Mouse (Mus musculus) CH12.LX (cell line): ENCODE measurements around the gene Adamts20. TPM values are rescaled to one million over a fixed set of nuclear protein-coding genes. Genes with fewer than 3 reads are reported as not detected.

Experiments used
- DNase-seq: peaks from one replicate; pipeline ENCODE4 v3.0.0-alpha.2; 2013; ENCODE audit errors: extremely low read depth
- H3K27ac ChIP-seq: 2 replicates; pipeline ENCODE4 v1.5.1; 2012; ENCODE audit warnings: low read depth, mild to moderate bottlenecking, control low read depth, moderate library complexity; ENCODE audit not compliant: insufficient read depth
- H3K27me3 ChIP-seq: replicated peaks from 2 replicates; pipeline ENCODE3; 2012; ENCODE audit warnings: inconsistent platforms
- H3K36me3 ChIP-seq, 2 experiments: replicated peaks in 1 of 2; 2 replicates each; pipeline versions ENCODE3 to v1.6.1; 2012; ENCODE audit warnings: inconsistent platforms in 1 of 2, low read length in 1 of 2, mild to moderate bottlenecking in 1 of 2, mixed read lengths in 1 of 2, moderate library complexity in 1 of 2; ENCODE audit not compliant: control insufficient read depth in 1 of 2, insufficient read depth in 1 of 2
- H3K4me1 ChIP-seq, 2 experiments: 2 replicates each; pipeline ENCODE4 v1.6.1; 2012; ENCODE audit warnings: inconsistent platforms in 1 of 2, moderate library complexity in 1 of 2; ENCODE audit not compliant: insufficient read depth in 2 of 2, control insufficient read depth in 1 of 2
- H3K4me2 ChIP-seq: 2 replicates; pipeline ENCODE4 v1.6.1; 2012; ENCODE audit warnings: low read depth, mild to moderate bottlenecking, control low read depth; ENCODE audit not compliant: poor library complexity, insufficient read depth, severe bottlenecking
- H3K4me3 ChIP-seq, 3 experiments: fragments of 150-350 bp in 1 of 3; sonication (generic) in 1 of 3; replicated peaks in 1 of 3; 2 replicates each; pipeline versions ENCODE3 to v1.5.1; 2011 to 2012; ENCODE audit warnings: low read depth in 2 of 3, low read length in 2 of 3, mild to moderate bottlenecking in 2 of 3, moderate library complexity in 2 of 3, control low read depth in 1 of 3, improper control_type of control experiment in 1 of 3, inconsistent platforms in 1 of 3, mixed read lengths in 1 of 3; ENCODE audit not compliant: poor library complexity in 1 of 3
- H3K79me2 ChIP-seq: replicated peaks from 2 replicates; pipeline ENCODE4 v1.6.1; 2012; ENCODE audit warnings: mild to moderate bottlenecking, moderate library complexity; ENCODE audit not compliant: control insufficient read depth, poor library complexity, insufficient read depth, severe bottlenecking; ENCODE audit errors: extremely low read depth
- H3K9ac ChIP-seq: 2 replicates; pipeline ENCODE4 v1.6.1; 2012; ENCODE audit warnings: low read depth, mild to moderate bottlenecking, control low read depth, moderate library complexity; ENCODE audit not compliant: insufficient read depth
- H3K9me3 ChIP-seq: replicated peaks from 2 replicates; pipeline ENCODE3; 2012; ENCODE audit warnings: low read length, inconsistent platforms, mixed read lengths
- BHLHE40 ChIP-seq: IDR thresholded peaks from 2 replicates; pipeline ENCODE4 v1.6.1; 2011; ENCODE audit warnings: mild to moderate bottlenecking, low read depth, low read length, improper control_type of control experiment
- CHD1 ChIP-seq: IDR thresholded peaks from 2 replicates; pipeline ENCODE4 v1.6.1; 2012; ENCODE audit warnings: low read depth, low read length, improper control_type of control experiment, inconsistent platforms
- CHD2 ChIP-seq: IDR thresholded peaks from 2 replicates; pipeline ENCODE4 v1.6.1; 2011; ENCODE audit warnings: low read length, improper control_type of control experiment
- CTCF ChIP-seq, 2 experiments: IDR thresholded peaks in 1 of 2; conservative IDR thresholded peaks in 1 of 2; 2 replicates each; pipeline ENCODE4 v1.5.1; 2011 to 2012; ENCODE audit warnings: low read depth in 2 of 2, low read length in 2 of 2, improper control_type of control experiment in 1 of 2, inconsistent platforms in 1 of 2, mild to moderate bottlenecking in 1 of 2, moderate library complexity in 1 of 2
- E2F4 ChIP-seq: IDR thresholded peaks from 2 replicates; pipeline ENCODE4 v1.6.1; 2011; ENCODE audit warnings: low read depth, low read length, improper control_type of control experiment; ENCODE audit not compliant: insufficient replicate concordance
- ELF1 ChIP-seq: IDR thresholded peaks from 2 replicates; pipeline ENCODE4 v1.6.1; 2014; ENCODE audit warnings: low read depth, mild to moderate bottlenecking, inconsistent platforms, low read length, improper control_type of control experiment
- EP300 ChIP-seq: IDR thresholded peaks from 2 replicates; pipeline ENCODE4 v1.6.1; 2011; ENCODE audit warnings: low read length, improper control_type of control experiment
- ETS1 ChIP-seq: conservative IDR thresholded peaks from 2 replicates; pipeline ENCODE4 v1.6.1; 2012; ENCODE audit warnings: low read depth, mild to moderate bottlenecking, inconsistent platforms, low read length, improper control_type of control experiment, moderate library complexity
- HCFC1 ChIP-seq: IDR thresholded peaks from 2 replicates; pipeline ENCODE4 v1.6.1; 2012; ENCODE audit warnings: low read depth, mild to moderate bottlenecking, inconsistent platforms, low read length, improper control_type of control experiment
- IRF4 ChIP-seq: IDR thresholded peaks from 2 replicates; pipeline ENCODE4 v1.6.1; 2014; ENCODE audit warnings: low read depth, mild to moderate bottlenecking, inconsistent platforms, low read length, improper control_type of control experiment
- JUN ChIP-seq: IDR thresholded peaks from 2 replicates; pipeline ENCODE4 v1.6.1; 2011; ENCODE audit warnings: low read depth, mild to moderate bottlenecking, low read length, improper control_type of control experiment, moderate library complexity; ENCODE audit not compliant: insufficient read depth
- JUND ChIP-seq: conservative IDR thresholded peaks from 2 replicates; pipeline ENCODE4 v1.6.1; 2011; ENCODE audit warnings: low read depth, low read length, improper control_type of control experiment
- KAT2A ChIP-seq: IDR thresholded peaks from 2 replicates; pipeline ENCODE4 v1.6.1; 2012; ENCODE audit warnings: low read length, improper control_type of control experiment, inconsistent platforms; ENCODE audit not compliant: insufficient replicate concordance
- MAX ChIP-seq: IDR thresholded peaks from 2 replicates; pipeline ENCODE4 v1.6.1; 2011; ENCODE audit warnings: low read length, improper control_type of control experiment
- MAZ ChIP-seq: IDR thresholded peaks from 2 replicates; pipeline ENCODE4 v1.6.1; 2012; ENCODE audit warnings: low read depth, mild to moderate bottlenecking, inconsistent platforms, low read length, improper control_type of control experiment, moderate library complexity
- MEF2A ChIP-seq: IDR thresholded peaks from 2 replicates; pipeline ENCODE4 v1.6.1; 2014; ENCODE audit warnings: low read depth, mild to moderate bottlenecking, inconsistent platforms, low read length, improper control_type of control experiment, borderline replicate concordance
- MXI1 ChIP-seq: IDR thresholded peaks from 2 replicates; pipeline ENCODE4 v1.6.1; 2011; ENCODE audit warnings: mild to moderate bottlenecking, low read depth, low read length, improper control_type of control experiment
- MYC ChIP-seq: IDR thresholded peaks from 2 replicates; pipeline ENCODE4 v1.6.1; 2011; ENCODE audit warnings: low read depth, mild to moderate bottlenecking, improper control_type of control experiment, low read length
- NELFE ChIP-seq: IDR thresholded peaks from 2 replicates; pipeline ENCODE4 v1.6.1; 2011; ENCODE audit warnings: low read depth, low read length, improper control_type of control experiment
- PAX5 ChIP-seq: IDR thresholded peaks from 2 replicates; pipeline ENCODE4 v1.6.1; 2012; ENCODE audit warnings: low read length, inconsistent platforms, mixed read lengths
- POLR2A ChIP-seq: IDR thresholded peaks from 2 replicates; pipeline ENCODE4 v1.6.1; 2011; ENCODE audit warnings: low read depth, mild to moderate bottlenecking, improper control_type of control experiment, low read length
- POLR2AphosphoS2 ChIP-seq: IDR thresholded peaks from 2 replicates; pipeline ENCODE4 v1.6.1; 2011; ENCODE audit warnings: low read depth, low read length, improper control_type of control experiment
- RAD21 ChIP-seq: IDR thresholded peaks from 2 replicates; pipeline ENCODE4 v1.6.1; 2011; ENCODE audit warnings: low read depth, mild to moderate bottlenecking, low read length, improper control_type of control experiment, moderate library complexity
- RCOR1 ChIP-seq: conservative IDR thresholded peaks from 2 replicates; pipeline ENCODE4 v1.6.1; 2012; ENCODE audit warnings: low read depth, mild to moderate bottlenecking, inconsistent platforms, low read length, improper control_type of control experiment
- SIN3A ChIP-seq: IDR thresholded peaks from 2 replicates; pipeline ENCODE4 v1.6.1; 2012; ENCODE audit warnings: low read length, improper control_type of control experiment, inconsistent platforms
- SMC3 ChIP-seq: IDR thresholded peaks from 2 replicates; pipeline ENCODE4 v1.6.1; 2011; ENCODE audit warnings: low read depth, low read length, improper control_type of control experiment
- TBP ChIP-seq: conservative IDR thresholded peaks from 2 replicates; pipeline ENCODE4 v1.6.1; 2011; ENCODE audit warnings: low read depth, low read length, improper control_type of control experiment
- TCF12 ChIP-seq: IDR thresholded peaks from 2 replicates; pipeline ENCODE4 v1.6.1; 2014; ENCODE audit warnings: low read depth, mild to moderate bottlenecking, inconsistent platforms, low read length, improper control_type of control experiment
- UBTF ChIP-seq: IDR thresholded peaks from 2 replicates; pipeline ENCODE4 v1.6.1; 2012; ENCODE audit warnings: low read depth, mild to moderate bottlenecking, inconsistent platforms, low read length, improper control_type of control experiment, moderate library complexity
- USF2 ChIP-seq: conservative IDR thresholded peaks from 2 replicates; pipeline ENCODE4 v1.6.1; 2011; ENCODE audit warnings: low read depth, low read length, improper control_type of control experiment
- ZC3H11A ChIP-seq: IDR thresholded peaks from 2 replicates; pipeline ENCODE4 v1.6.1; 2012; ENCODE audit warnings: low read depth, mild to moderate bottlenecking, inconsistent platforms, low read length, improper control_type of control experiment
- ZKSCAN1 ChIP-seq: IDR thresholded peaks from 2 replicates; pipeline ENCODE4 v1.6.1; 2012; ENCODE audit warnings: low read depth, inconsistent platforms, low read length, improper control_type of control experiment, borderline replicate concordance
- ZMIZ1 ChIP-seq: IDR thresholded peaks from 2 replicates; pipeline ENCODE4 v1.6.1; 2012; ENCODE audit warnings: low read depth, mild to moderate bottlenecking, inconsistent platforms, low read length, improper control_type of control experiment
- ZNF384 ChIP-seq: IDR thresholded peaks from 2 replicates; pipeline ENCODE4 v1.6.1; 2012; ENCODE audit warnings: low read depth, low read length, improper control_type of control experiment, inconsistent platforms
- dilution Hi-C: fragments of 300-500 bp; cut with MboI; formaldehyde crosslinking; loops from 2 replicates; pipeline ENCODE4 v1.14.3; 2020; ENCODE audit warnings: low sequenced_read_pairs; ENCODE audit not compliant: extremely low pct_unique_long_range_greater_than_20kb, extremely low pct_ligation_motif_present
- in situ Hi-C: fragments of 300-500 bp; cut with MboI; formaldehyde crosslinking; loops from 3 replicates; pipeline ENCODE4 v1.14.3; 2019; ENCODE audit warnings: low sequenced_read_pairs, low pct_ligation_motif_present, low pct_unique_long_range_greater_than_20kb, mixed read lengths
- polyA plus RNA-seq: library from polyadenylated mRNA; unstranded; fragments of >175 nt; gene quantifications from 2 replicates; pipeline ENCODE4 v1.2.1, GENCODE M21; 2012; ENCODE audit warnings: low read depth; ENCODE audit not compliant: insufficient read length
- total RNA-seq, 2 experiments: library from RNA; depleted of rRNA; stranded (reverse); fragments of 300-350 nt in 1 of 2; fragments of >200 nt in 1 of 2; gene quantifications; 2 replicates each; pipeline ENCODE4 v1.2.3; 2012 to 2014

Adamts20 gene
- total and polyA plus RNA-seq, 3 experiments: 0.37 to 1.5 (median 0.68) TPM

DNA sequence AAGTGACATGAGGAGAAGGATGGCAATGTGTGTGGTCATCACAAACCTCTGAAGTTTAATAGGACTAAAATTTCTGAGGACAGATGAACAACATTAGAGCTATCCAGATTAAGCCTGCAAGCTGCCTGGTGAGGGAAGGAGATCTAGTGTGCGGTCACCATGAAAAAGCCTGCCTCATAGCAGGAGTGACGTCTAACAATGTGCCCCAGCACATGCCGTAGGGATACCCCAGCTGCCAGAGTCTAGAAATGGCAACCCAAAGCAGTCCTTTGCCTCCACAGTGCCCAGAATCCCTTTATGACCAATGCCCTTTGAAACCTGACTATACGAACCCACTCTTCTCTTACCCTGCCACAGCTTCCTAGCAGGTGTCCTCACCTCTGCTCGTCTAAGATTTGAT is 46.8 kb downstream of the Adamts20 start:
- in situ Hi-C loops (loop anchor here (5.0 kb wide), 1 partner anchor 39 kb away; no protein-coding TSS in a partner anchor), dilution Hi-C loops (no loop called here)
- peak overlapping the region; percentile 63; the same call in 1 of the 2 replicates for H3K9ac ChIP-seq
- H3K4me1 ChIP-seq: peaks cover 19 to 45% of the 10 kb centered on the region in 2 experiments
- H3K27me3 ChIP-seq: no peaks in the 10 kb centered on the region
- H3K4me3 ChIP-seq: peak overlapping the region in 2 of 3 experiments; percentile 8 to 18
- peak overlapping the region; percentile 86 for H3K27ac ChIP-seq
- peak overlapping the region; percentile 89 for H3K4me2 ChIP-seq
- no peaks in the 10 kb centered on the region for H3K36me3 ChIP-seq
- peak; percentile 32 for DNase-seq
- no peaks in the 10 kb centered on the region for H3K79me2 ChIP-seq
- TF ChIP-seq POLR2AphosphoS2: no peak
- no peak for TF ChIP-seq RAD21
- no peak for TF ChIP-seq ZMIZ1
- TF ChIP-seq MEF2A: no peak
- TF ChIP-seq PAX5: no peak
- no peak for TF ChIP-seq HCFC1
- TF ChIP-seq EP300: 0 out of 2 replicates have a peak, but pooled peaks have one; percentile 42
- peak; percentile 58; the same call in 1 of the 2 replicates for TF ChIP-seq MAX
- TF ChIP-seq USF2: no peak
- no peak for TF ChIP-seq ZNF384
- TF ChIP-seq TBP: no peak
- no peak for TF ChIP-seq POLR2A
- TF ChIP-seq E2F4: no peak
- TF ChIP-seq MAZ: no peak
- TF ChIP-seq ELF1: no peak
- TF ChIP-seq KAT2A: no peak
- no peak; the same call in 1 of the 2 replicates for TF ChIP-seq MYC
- no peak for TF ChIP-seq SIN3A
- TF ChIP-seq SMC3: no peak
- no peak for TF ChIP-seq ZKSCAN1
- no peak for TF ChIP-seq CHD2
- no peak for TF ChIP-seq NELFE
- TF ChIP-seq BHLHE40: peak; percentile 63
- 0 out of 2 replicates have a peak, but pooled peaks have one; percentile 32 for TF ChIP-seq IRF4
- 0 out of 2 replicates have a peak, but pooled peaks have one; percentile 35 for TF ChIP-seq MXI1
- no peak for TF ChIP-seq ZC3H11A
- TF ChIP-seq CTCF (conservative IDR thresholded peaks at IDR 0.05 in 1 of 2, IDR thresholded peaks at IDR 0.05 in 1 of 2; ENCODE audit: low read depth in 2 of 2, low read length in 2 of 2): no peak
- no peak for TF ChIP-seq CHD1
- no peak for TF ChIP-seq UBTF
- TF ChIP-seq JUN: no peak
- TF ChIP-seq TCF12: no peak
- no peak for TF ChIP-seq JUND
- TF ChIP-seq RCOR1: no peak
- peak; percentile 32; the same call in 1 of the 2 replicates for TF ChIP-seq ETS1
- H3K9me3 ChIP-seq: no peaks in the 10 kb centered on the region
